Mouse (Mus musculus): Measurements from ENCODE around the gene Cr1l. TPM values are rescaled to one million over a fixed set of nuclear protein-coding genes. Genes with fewer than 3 reads are reported as not detected.

The Cr1l gene
- polyA plus RNA-seq, 1 experiment = 47.2 TPM

GRCm38 (mm10) chr1:195082142-195082541, 49.2 kb downstream of the Cr1l start:
- Histone ChIP-seq H3K4me3 (ENCODE audit: extremely low read depth, insufficient read depth, insufficient read length) (no peak overlapping the region), H3K27me3 (ENCODE audit: control insufficient read depth, insufficient read depth, low read length) (no peaks in the 10 kb centered on the region), H3K36me3 (ENCODE audit: control insufficient read depth, insufficient read depth, low read length) (no peaks in the 10 kb centered on the region; the same call in 1 of the 2 replicates), H3K27ac (ENCODE audit: insufficient read depth, low read length) (no peak overlapping the region), H3K4me1 (ENCODE audit: control insufficient read depth, insufficient read depth, insufficient read length) (no peaks in the 10 kb centered on the region)
- DNase-seq (ENCODE audit: low read depth in 1 of 2, low spot score in 2 of 2) = no peak
- TF ChIP-seq CTCF (IDR thresholded peaks at IDR 0.05; ENCODE audit: extremely low read depth, insufficient read depth, insufficient read length, insufficient replicate concordance) (no peak), POLR2A (IDR thresholded peaks at IDR 0.05; ENCODE audit: low read depth, low read length) (no peak)

Other genes with a start within 250 kb of the Cr1l start
- 5.3 and 6.4 TPM in 2 replicates for gene Cd34, start 192.8 kb downstream of the Cr1l start, polyA plus RNA-seq (2012; rRNA removed)
- 0.36 and 0.56 TPM in 2 replicates for gene Cd46, start 39.3 kb downstream of the Cr1l start, polyA plus RNA-seq (2012; rRNA removed)
- 41.6 and 53.0 TPM in 2 replicates for gene Cr2, start 45.1 kb upstream of the Cr1l start, polyA plus RNA-seq (2012; rRNA removed)